Mouse (Mus musculus): ENCODE results near the gene Rcor2. TPM values are rescaled to one million over a fixed set of nuclear protein-coding genes. Genes with fewer than 3 reads are reported as not detected.

The Rcor2 gene
- polyA plus RNA-seq (2014; fragmentation: Illumina TruSeq; extraction: RNeasy Lipid Tissue Mini Kit (QIAGEN cat#74804); ENCODE audit: low read depth, low replicate concordance), result not detected

DNA sequence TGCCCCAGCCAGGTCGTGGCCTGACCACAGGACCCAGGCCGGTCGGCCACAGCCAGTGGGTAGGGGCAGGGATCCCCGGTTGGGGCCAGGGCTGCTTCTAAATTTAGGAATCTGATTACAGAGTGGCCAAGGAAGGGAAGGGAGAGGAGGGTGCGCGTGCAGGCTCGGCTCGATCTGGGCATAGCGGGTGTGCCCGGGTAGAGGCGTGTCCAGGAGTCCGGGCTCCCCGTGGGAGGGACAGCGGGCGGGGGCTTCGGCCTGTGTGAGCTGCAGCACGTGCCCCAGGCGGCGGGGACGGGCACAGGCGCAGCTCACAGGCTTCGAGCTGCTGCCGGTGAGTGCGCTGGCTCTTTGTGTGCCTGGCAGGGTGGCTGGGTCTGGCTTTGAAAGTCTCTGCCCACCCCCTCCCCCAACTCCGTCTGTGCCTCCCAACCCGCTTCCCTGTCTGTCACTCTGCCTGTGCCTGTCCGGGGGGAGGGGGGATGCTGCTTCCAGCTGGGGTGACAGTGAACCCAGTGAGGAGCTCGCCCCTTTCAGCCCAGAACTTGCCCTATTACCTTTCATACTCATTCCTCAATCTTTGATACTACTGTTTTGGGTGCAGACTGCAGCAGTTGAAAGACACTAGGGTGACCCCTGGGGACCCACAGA, at the start of gene Rcor2:
TSS of gene Rcor2 (plus strand) at position 235 of the 651 bp plus-strand sequence.

DNA sequence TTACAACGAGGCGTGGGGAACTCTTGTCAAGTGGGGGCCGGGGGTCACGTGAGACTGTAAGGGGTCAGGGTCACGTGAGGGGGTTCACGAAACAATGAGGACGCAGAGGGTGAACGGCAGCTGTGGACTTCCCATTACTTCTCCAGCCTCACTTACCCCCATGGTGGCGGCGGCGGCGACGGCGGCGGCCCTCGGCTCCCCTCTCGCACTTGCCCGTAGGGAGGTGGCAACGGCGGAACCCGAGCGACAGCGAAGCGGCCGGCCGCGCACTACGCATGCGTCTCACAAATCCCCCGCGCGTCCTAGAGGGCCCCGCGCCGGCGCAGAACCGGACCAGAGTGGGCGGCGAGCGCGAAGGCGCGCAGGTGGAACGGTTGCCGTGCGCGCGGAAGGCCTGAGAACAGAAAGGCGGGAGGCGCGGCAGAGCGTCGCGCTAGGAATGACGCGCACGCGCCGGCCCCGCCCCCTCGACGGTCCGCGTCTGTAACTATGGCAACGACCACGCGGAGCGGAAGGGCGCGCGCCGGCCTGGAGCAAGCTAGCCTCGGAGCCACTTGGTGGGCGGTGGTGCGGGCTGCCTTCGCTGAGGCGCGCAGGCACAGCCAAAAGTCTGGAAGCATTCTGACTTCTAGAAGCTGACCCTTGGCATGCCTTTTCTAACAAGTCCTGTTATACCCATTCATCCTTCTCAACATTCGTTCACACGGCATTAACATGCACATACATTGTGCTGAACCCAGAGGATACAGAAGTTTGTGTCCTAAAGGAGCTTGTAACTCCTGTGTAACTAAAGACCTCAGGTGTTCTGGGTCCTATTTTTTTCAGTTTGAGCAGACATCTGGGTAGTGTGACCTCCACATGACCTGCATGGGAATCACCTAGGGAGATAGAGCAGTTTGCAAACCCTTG, 26.1 kb upstream of the Rcor2 start, which contains the start of gene Naa40:
TSS of gene Naa40 (minus strand) at position 402 of the 909 bp plus-strand sequence.

Other genes starting within 250 kb of the Rcor2 start
- gene Fermt3, start 247.9 kb upstream of the Rcor2 start, polyA plus RNA-seq (2014; fragmentation: Illumina TruSeq; extraction: RNeasy Lipid Tissue Mini Kit (QIAGEN cat#74804); ENCODE audit: low read depth, low replicate concordance), result not detected
- 47.9 TPM for gene Stip1, start 227.4 kb upstream of the Rcor2 start, polyA plus RNA-seq (2014; fragmentation: Illumina TruSeq; extraction: RNeasy Lipid Tissue Mini Kit (QIAGEN cat#74804); ENCODE audit: low read depth, low replicate concordance)
- 3.9 TPM for gene Macrod1, start 210.5 kb upstream of the Rcor2 start, polyA plus RNA-seq (2014; fragmentation: Illumina TruSeq; extraction: RNeasy Lipid Tissue Mini Kit (QIAGEN cat#74804); ENCODE audit: low read depth, low replicate concordance)
- gene Flrt1, start 161.6 kb upstream of the Rcor2 start, polyA plus RNA-seq (2014; fragmentation: Illumina TruSeq; extraction: RNeasy Lipid Tissue Mini Kit (QIAGEN cat#74804); ENCODE audit: low read depth, low replicate concordance), result 5.8 TPM
- 21.5 TPM for gene Otub1, start 61.0 kb upstream of the Rcor2 start, polyA plus RNA-seq (2014; fragmentation: Illumina TruSeq; extraction: RNeasy Lipid Tissue Mini Kit (QIAGEN cat#74804); ENCODE audit: low read depth, low replicate concordance)
- gene Cox8a, start 49.7 kb upstream of the Rcor2 start, polyA plus RNA-seq (2014; fragmentation: Illumina TruSeq; extraction: RNeasy Lipid Tissue Mini Kit (QIAGEN cat#74804); ENCODE audit: low read depth, low replicate concordance), result 184 TPM
- 10.4 TPM for gene Naa40, start 26.1 kb upstream of the Rcor2 start, polyA plus RNA-seq (2014; fragmentation: Illumina TruSeq; extraction: RNeasy Lipid Tissue Mini Kit (QIAGEN cat#74804); ENCODE audit: low read depth, low replicate concordance)
- 43.6 TPM for gene Mark2, start 74.5 kb downstream of the Rcor2 start, polyA plus RNA-seq (2014; fragmentation: Illumina TruSeq; extraction: RNeasy Lipid Tissue Mini Kit (QIAGEN cat#74804); ENCODE audit: low read depth, low replicate concordance)
- 0.85 TPM for gene Spindoc, start 115.7 kb downstream of the Rcor2 start, polyA plus RNA-seq (2014; fragmentation: Illumina TruSeq; extraction: RNeasy Lipid Tissue Mini Kit (QIAGEN cat#74804); ENCODE audit: low read depth, low replicate concordance)
- gene 2700081O15Rik, start 150.3 kb downstream of the Rcor2 start, polyA plus RNA-seq (2014; fragmentation: Illumina TruSeq; extraction: RNeasy Lipid Tissue Mini Kit (QIAGEN cat#74804); ENCODE audit: low read depth, low replicate concordance), result 3.9 TPM
- 696 TPM for gene Rtn3, start 216.0 kb downstream of the Rcor2 start, polyA plus RNA-seq (2014; fragmentation: Illumina TruSeq; extraction: RNeasy Lipid Tissue Mini Kit (QIAGEN cat#74804); ENCODE audit: low read depth, low replicate concordance)
- gene Atl3, start 226.7 kb downstream of the Rcor2 start, polyA plus RNA-seq (2014; fragmentation: Illumina TruSeq; extraction: RNeasy Lipid Tissue Mini Kit (QIAGEN cat#74804); ENCODE audit: low read depth, low replicate concordance), result 83.7 TPM